Mouse (Mus musculus) limb, embryonic 10.5 days (tissue): Measurements from ENCODE around the gene Ctnnbip1. TPM values are rescaled to one million over a fixed set of nuclear protein-coding genes. Genes with fewer than 3 reads are reported as not detected.
"Not testable (repeated sequence)": the region's sequence is repeated elsewhere in the genome, so short reads cannot be mapped to it uniquely, and the experiment has no call there.

Experiments
- DNase-seq: peaks from one replicate; pipeline ENCODE4 v3.0.0-alpha.2; 2017; ENCODE audit warnings: low spot score
- H3K27ac ChIP-seq: fragments of 300-500 bp; sonication (generic); 2 replicates; pipeline ENCODE4 v1.5.1; 2016; ENCODE audit warnings: mild to moderate bottlenecking
- H3K27me3 ChIP-seq: fragments of 300-500 bp; sonication (generic); 2 replicates; pipeline ENCODE4 v1.6.1; 2016; ENCODE audit warnings: low read depth, mild to moderate bottlenecking; ENCODE audit not compliant: poor library complexity, severe bottlenecking
- H3K36me3 ChIP-seq: fragments of 300-500 bp; sonication (generic); 2 replicates; pipeline ENCODE4 v1.6.1; 2016; ENCODE audit warnings: mild to moderate bottlenecking, moderate library complexity
- H3K4me1 ChIP-seq: fragments of 300-500 bp; sonication (generic); 2 replicates; pipeline ENCODE4 v1.6.1; 2016
- H3K4me3 ChIP-seq: fragments of 300-500 bp; sonication (generic); 2 replicates; pipeline ENCODE4 v1.5.1; 2016; ENCODE audit warnings: mild to moderate bottlenecking, moderate library complexity
- H3K9me3 ChIP-seq: fragments of 300-500 bp; sonication (generic); replicated peaks from 2 replicates; pipeline ENCODE4 v1.6.1; 2016; ENCODE audit warnings: mild to moderate bottlenecking
- WGBS: fragments of 180-500 bp; shearing (Covaris S2); methylation state at CpG from one replicate; pipeline ENCODE4 v1.1.7; 2016; 5-methylcytosine and 5-hydroxymethylcytosine counted together
- microRNA-seq: library from miRNA; unstranded; fragments of <30 nt; microRNA quantifications from one replicate; pipeline ENCODE4, GENCODE M21; 2017
- polyA plus RNA-seq: library from polyadenylated mRNA; unstranded; fragments of >200 nt; fragmentation: Nextera tagmentation; extraction: Ambion mirVana; gene quantifications from 2 replicates; pipeline ENCODE4 v1.2.1, GENCODE M21; 2016

Ctnnbip1 gene
- polyA plus RNA-seq, 1 experiment from 2014 or later = 78.4 TPM

DNA sequence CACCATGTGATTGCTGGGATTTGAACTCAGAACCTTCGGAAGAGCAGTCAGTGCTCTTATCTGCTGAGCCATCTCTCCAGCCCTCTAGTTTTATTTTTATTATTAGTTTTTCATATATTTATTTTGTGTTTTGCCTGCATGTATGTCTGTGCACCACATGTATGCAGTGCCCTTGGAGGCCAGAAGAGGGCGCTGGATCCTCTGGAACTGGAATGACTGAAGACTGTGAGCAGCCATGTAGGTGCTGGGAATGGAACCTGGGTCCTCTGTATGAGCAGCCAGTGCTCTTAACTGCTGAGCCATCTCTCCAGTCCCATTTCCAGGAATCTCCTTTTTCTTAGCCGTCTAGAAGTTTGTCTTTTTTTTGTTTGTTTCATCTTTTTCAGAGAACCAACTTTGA lies 86.5 kb downstream of the Ctnnbip1 start:
- no peak overlapping the region for H3K4me3 ChIP-seq
- no peaks in the 10 kb centered on the region for H3K9me3 ChIP-seq
- H3K27ac ChIP-seq = no peak overlapping the region
- 82% methylated on average over 3 of the region's 3 CpGs for WGBS
- H3K27me3 ChIP-seq = no peaks in the 10 kb centered on the region
- peaks cover 9% of the 10 kb centered on the region; the same call in 1 of the 2 replicates for H3K36me3 ChIP-seq
- no peak for DNase-seq
- H3K4me1 ChIP-seq = peaks cover 42% of the 10 kb centered on the region

DNA sequence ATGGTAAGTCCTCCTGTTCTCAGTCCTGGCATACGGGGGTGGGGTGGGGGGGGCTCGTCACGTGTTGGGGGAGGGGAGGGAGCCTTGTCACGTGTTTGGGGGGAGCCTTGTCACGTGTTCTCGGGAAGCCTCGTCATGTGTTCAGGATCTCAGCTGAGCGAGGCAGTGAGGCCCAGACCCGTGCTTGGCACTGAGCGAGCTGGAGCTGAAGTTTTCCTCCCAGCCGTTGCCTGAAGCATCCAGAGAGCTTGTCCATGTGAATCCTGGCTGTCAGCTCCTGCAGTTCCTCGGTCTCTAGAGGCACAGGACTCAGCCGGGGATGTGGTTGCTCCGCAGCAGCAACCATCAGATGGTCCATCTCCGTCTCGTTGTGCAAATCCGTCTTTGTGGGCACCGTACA lies 88.0 kb downstream of the Ctnnbip1 start:
- Histone ChIP-seq H3K27ac (no peak overlapping the region), H3K4me3 (no peak overlapping the region), H3K27me3 (no peaks in the 10 kb centered on the region), H3K9me3 (no peaks in the 10 kb centered on the region), H3K4me1 (peaks cover 36% of the 10 kb centered on the region), H3K36me3 (peaks cover 9% of the 10 kb centered on the region; the same call in 1 of the 2 replicates)
- 88% methylated on average over 18 of the region's 18 CpGs for WGBS
- no peak for DNase-seq

DNA sequence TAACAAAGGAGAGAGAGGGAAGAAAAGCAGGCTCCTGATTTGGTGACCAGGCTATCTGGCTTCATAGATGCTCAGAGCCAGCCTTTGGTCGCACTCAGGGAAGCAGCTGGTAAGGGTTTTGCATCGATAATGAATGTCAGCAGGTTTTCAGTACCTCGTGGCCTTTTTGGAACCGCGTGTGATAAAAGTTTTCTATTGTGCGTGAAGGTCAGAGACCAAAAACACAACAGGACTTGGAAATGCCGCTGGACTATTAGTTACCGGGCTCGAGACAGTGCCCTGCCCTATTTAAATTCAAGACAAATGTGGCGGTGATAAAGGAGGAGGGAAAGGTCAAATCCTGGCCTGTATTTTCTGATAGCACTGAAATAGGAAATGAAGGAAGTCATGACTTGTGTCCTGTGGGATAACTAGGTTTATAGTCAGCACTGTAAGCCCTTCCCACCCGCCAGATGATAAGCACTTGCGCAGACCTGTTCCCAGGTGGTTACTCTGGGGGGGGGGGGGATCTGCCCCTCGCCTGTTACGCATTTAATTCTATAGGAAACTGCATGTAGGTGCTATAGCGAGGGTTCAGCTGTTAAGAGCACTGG lies 88.8 kb downstream of the Ctnnbip1 start:
- Histone ChIP-seq H3K27ac (no peak overlapping the region), H3K4me1 (peaks cover 31% of the 10 kb centered on the region)
- 63% methylated on average over 15 of the region's 15 CpGs for WGBS

DNA sequence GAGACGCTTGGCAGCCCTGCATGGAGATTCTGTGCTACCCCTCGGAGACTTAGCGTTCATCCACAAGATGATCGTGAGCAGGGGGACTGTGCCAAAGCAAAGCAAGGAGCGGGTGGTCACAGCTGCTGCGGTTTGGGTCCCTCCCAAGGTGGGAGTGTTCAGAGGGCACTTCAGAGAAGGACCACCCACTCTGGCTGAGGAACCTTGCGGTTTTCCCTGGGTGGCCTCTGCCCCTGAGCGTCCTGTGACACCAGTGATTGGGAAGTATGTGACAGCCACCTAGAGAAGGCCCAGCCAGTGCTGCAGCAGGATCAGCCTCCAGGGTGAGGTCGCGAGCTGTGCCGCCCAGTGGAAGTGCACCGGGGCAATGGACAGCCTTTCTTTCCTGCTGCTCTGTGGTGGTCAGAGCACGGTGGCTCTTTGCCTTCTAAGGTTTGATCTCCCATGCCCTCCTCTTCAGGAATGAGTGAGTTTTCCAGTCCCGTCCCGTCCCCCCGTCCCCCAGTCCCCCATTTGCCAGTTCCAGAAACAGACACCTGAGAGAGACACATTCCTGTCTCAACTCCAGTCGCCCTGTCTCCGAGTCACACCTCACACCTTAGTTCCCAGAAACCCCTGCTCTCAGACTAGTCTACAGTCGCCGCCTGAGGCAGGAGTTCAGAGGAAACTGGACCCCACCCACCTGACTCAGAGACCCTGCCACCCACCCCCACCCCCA lies 89.7 kb downstream of the Ctnnbip1 start:
- peaks cover 9% of the 10 kb centered on the region; the same call in 1 of the 2 replicates for H3K36me3 ChIP-seq
- H3K27me3 ChIP-seq = no peaks in the 10 kb centered on the region
- no peak for DNase-seq
- H3K9me3 ChIP-seq = no peaks in the 10 kb centered on the region
- peak overlapping the region; percentile 26; the same call in 1 of the 2 replicates for H3K27ac ChIP-seq
- WGBS = 57% methylated on average over 20 of the region's 20 CpGs
- H3K4me3 ChIP-seq = no peak overlapping the region
- H3K4me1 ChIP-seq = peaks cover 31% of the 10 kb centered on the region

More for the DNA sequence above, 88.8 kb downstream of the Ctnnbip1 start:
- H3K9me3 ChIP-seq = no peaks in the 10 kb centered on the region
- no peak for DNase-seq
- no peak overlapping the region for H3K4me3 ChIP-seq
- no peaks in the 10 kb centered on the region for H3K27me3 ChIP-seq
- peaks cover 9% of the 10 kb centered on the region; the same call in 1 of the 2 replicates for H3K36me3 ChIP-seq

DNA sequence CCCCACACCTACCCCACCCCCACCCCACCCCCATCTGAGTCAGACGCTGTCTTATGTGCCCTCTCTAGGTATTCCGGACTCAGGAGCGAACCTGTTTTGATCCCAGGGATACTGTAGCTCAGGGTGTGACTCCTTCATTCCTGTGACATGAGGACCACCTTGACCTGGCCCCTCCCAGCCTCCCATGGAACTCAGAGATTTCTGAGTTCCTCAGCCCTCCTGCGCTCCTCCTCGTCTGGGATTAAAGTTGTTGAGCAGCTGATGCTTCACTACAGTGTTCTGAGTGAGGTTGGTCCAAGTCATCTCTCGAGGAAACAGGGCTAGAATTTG lies 90.2 kb downstream of the Ctnnbip1 start:
- no peak for DNase-seq
- Histone ChIP-seq H3K9me3 (no peaks in the 10 kb centered on the region), H3K27me3 (no peaks in the 10 kb centered on the region), H3K27ac (no peak overlapping the region), H3K36me3 (peaks cover 9% of the 10 kb centered on the region; the same call in 1 of the 2 replicates), H3K4me3 (no peak overlapping the region), H3K4me1 (peaks cover 31% of the 10 kb centered on the region)
- 86% methylated on average over 6 of the region's 6 CpGs for WGBS

DNA sequence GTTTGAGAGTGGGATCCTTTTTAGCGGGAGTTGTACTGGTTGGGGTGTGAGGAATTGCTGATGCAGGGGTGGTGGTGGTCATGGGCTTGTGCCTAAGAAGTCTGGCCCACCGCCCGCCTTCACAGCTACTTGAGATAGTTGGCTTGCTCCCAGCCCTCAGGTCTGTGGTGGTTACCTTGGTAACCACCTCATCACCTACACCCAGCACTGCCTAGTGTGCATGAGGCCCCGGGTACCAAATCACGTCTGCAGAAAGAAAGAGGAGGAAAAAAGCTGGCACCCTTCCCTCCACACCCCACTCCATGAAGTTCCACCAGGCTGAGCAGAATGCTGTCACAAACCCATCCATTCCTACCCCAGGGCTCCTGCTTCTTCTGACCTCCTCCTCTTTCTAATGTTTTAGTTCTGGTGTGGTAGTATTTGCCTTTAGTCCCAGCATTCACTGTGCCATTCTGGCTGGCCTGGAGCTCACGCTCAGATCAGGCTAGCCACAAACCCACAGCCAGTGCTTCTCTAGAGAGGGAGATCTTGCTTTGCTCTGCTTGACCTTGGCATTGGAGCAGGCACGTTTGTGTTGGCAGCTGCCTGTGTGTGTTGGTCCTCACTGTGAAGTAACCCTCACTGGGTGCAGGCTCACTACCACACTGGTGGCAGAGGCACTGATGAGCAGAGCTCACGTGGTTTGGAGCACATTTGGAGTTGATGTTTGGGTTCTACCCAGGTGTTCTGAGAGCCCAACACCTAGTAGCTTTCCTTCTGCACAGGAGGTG lies 91.4 kb downstream of the Ctnnbip1 start:
- Histone ChIP-seq H3K27ac (no peak overlapping the region), H3K36me3 (peaks cover 2% of the 10 kb centered on the region), H3K4me1 (peaks cover 39% of the 10 kb centered on the region), H3K9me3 (no peaks in the 10 kb centered on the region), H3K4me3 (no peak overlapping the region), H3K27me3 (no peaks in the 10 kb centered on the region)
- WGBS = 78% methylated on average over 8 of the region's 8 CpGs
- no peak for DNase-seq

DNA sequence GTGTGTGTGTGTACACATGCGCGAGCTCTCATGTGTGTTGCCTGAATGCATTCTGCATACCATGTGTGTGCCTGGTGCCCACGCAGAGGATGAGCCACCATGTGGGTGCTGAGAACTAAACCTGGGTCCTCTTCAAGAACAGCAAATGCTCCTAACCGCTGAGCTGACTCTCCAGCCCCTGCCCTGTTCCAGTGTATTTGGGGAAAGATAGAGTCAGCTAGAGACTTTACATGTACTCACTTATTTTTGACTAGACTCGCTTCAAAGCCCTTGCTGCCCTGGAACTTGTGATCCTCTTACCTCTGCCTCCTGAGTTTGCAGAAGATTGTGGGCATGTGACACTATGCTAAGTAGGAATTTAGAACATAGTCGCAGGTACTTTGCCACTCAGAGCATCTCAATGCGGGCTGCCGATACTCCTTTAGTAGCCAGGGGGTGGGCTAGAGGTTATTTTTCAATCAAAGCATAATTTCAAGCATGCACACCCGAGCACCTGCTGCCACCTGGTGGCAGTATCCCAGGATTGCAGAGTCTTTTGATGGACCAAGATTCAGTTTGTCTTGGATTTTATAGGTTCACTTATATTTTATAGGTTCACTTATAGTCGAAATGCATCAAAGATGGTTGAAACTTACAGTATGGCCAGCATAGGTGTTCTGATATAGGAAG lies 93.5 kb downstream of the Ctnnbip1 start:
- Histone ChIP-seq H3K4me3 (no peak overlapping the region), H3K36me3 (peaks cover 20% of the 10 kb centered on the region), H3K4me1 (peaks cover 33% of the 10 kb centered on the region), H3K9me3 (no peaks in the 10 kb centered on the region), H3K27ac (no peak overlapping the region), H3K27me3 (no peaks in the 10 kb centered on the region)
- DNase-seq = peak; percentile 73
- 56% methylated on average over 10 of the region's 10 CpGs for WGBS

DNA sequence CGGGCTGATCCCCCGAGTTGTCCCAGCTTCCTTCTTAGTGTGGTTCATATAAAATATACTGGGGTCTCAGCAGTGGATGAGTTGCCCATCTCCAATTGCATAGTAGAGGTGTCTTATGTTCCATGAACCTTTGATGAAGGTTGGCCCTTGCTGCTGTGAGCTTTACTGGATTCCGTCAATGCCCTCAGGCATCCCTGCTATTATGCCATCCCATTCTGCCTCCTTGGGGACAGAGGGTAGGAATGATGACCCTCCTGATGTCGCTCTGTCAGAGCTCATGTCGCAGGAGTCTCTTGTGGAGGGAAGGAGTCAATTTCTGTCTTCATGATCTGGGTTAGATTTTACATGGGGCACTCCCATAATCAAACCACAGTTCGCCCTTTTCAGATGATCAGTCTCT lies 95.5 kb downstream of the Ctnnbip1 start:
- peaks cover 20% of the 10 kb centered on the region for H3K36me3 ChIP-seq
- H3K27ac ChIP-seq, H3K27me3 ChIP-seq, H3K9me3 ChIP-seq, DNase-seq, H3K4me3 ChIP-seq: not testable (repeated sequence)
- peaks cover 14% of the 10 kb centered on the region for H3K4me1 ChIP-seq
- WGBS = 81% methylated on average over 6 of the region's 6 CpGs

DNA sequence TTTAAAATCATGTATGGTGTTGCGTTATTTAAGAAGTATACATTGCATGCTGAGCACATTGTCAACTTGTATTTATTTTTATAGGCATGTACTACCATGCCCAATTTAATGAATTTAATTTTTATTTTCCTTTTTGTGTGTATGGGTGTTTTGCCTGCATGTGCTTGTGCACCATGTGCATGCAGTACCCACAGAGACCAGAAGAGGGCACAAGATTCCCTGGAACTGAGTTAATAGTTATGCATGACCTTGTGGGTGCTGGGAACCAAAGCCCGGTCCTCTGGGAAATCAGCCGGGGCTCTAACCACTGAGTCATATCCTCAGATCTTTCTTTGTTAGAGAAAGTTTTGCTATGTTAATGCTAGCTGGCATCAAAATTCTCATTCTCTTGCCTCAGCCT lies 96.8 kb downstream of the Ctnnbip1 start:
- H3K27ac ChIP-seq = no peak overlapping the region
- WGBS = over 99% methylated on average over 3 of the region's 3 CpGs
- H3K36me3 ChIP-seq = peaks cover 25% of the 10 kb centered on the region
- no peaks in the 10 kb centered on the region for H3K27me3 ChIP-seq
- H3K9me3 ChIP-seq = no peaks in the 10 kb centered on the region
- no peak overlapping the region for H3K4me3 ChIP-seq
- DNase-seq = no peak
- peaks cover 8% of the 10 kb centered on the region; the same call in 1 of the 2 replicates for H3K4me1 ChIP-seq

Small RNA genes lying within 50 kb of the gene (microRNA-seq; reads per million reads assigned to microRNA genes)
- 1.8 reads per million for gene Mir5616

Other genes starting within 250 kb of the Ctnnbip1 start
- gene Kif1b, start 210.5 kb upstream of the Ctnnbip1 start, polyA plus RNA-seq = 31.4 and 38.2 TPM in 2 replicates
- 72.2 and 76.4 TPM in 2 replicates for gene Ube4b, start 91.5 kb upstream of the Ctnnbip1 start, polyA plus RNA-seq
- not detected in 2 replicates for gene Rbp7, start 63.3 kb upstream of the Ctnnbip1 start, polyA plus RNA-seq
- 0.26 and 0.83 TPM in 2 replicates for gene Tmem274, start 40.9 kb upstream of the Ctnnbip1 start, polyA plus RNA-seq
- gene Nmnat1, start 33.0 kb upstream of the Ctnnbip1 start, polyA plus RNA-seq = 16.1 and 16.8 TPM in 2 replicates
- 55.1 and 55.4 TPM in 2 replicates for gene Lzic, start 33.0 kb upstream of the Ctnnbip1 start, polyA plus RNA-seq
- gene Clstn1, start 68.2 kb downstream of the Ctnnbip1 start, polyA plus RNA-seq = 34.8 and 41.2 TPM in 2 replicates
- 2.7 and 3.4 TPM in 2 replicates for gene Pik3cd, start 184.3 kb downstream of the Ctnnbip1 start, polyA plus RNA-seq
- 50.7 and 52.1 TPM in 2 replicates for gene Tmem201, start 219.8 kb downstream of the Ctnnbip1 start, polyA plus RNA-seq